Mouse (Mus musculus) inflammation-experienced regulatory T-cells, adult 6 months (primary cell): ENCODE measurements around the gene Vgll4. TPM values are rescaled to one million over a fixed set of nuclear protein-coding genes. Genes with fewer than 3 reads are reported as not detected.

Experiments
- ATAC-seq: one replicate; pipeline ENCODE4 v1.8.0; 2017
- polyA plus RNA-seq, 3 experiments: library from polyadenylated mRNA; unstranded; fragments of 100-300 nt; shearing (Covaris generic); gene quantifications; one replicate each; pipeline ENCODE4 v1.2.1; 2017

Gene Vgll4
- polyA plus RNA-seq, 3 experiments from 2014 or later: 118 to 183 (median 152) TPM

- ATAC-seq: no peak
Measured at GRCm38 (mm10) chr6:114972988-114973387, 3.2 kb upstream of the Vgll4 start.

GRCm38 (mm10) chr6:114970895-114971294 lies 1.1 kb upstream of the Vgll4 start:
- ATAC-seq: no peak

GRCm38 (mm10) chr6:114970386-114970785 lies 592 bp upstream of the Vgll4 start:
- no peak for ATAC-seq

- peak; percentile 27 for ATAC-seq
Measured at GRCm38 (mm10) chr6:114968361-114969212, 1.2 kb downstream of the Vgll4 start.

DNA sequence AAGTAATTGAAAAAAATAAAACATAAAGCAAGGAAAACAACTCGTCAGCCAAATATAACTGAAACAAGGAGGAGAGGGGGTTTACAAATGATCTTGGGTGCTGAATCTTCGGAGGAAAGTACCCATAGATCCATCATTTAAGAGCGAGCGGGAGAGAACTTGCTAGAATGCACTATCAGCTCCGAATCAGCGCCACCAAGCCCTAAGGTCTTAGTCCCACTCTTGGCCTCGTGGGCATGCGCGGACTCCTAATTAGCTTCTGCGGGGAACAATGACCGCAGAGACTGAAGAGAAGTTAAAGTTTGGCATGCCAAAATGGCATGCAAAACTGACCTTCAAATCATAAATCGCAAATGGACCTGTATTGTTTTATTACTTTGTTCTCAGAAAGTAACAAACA lies 2.2 kb downstream of the Vgll4 start:
- ATAC-seq: no peak

- ATAC-seq: no peak
Measured at GRCm38 (mm10) chr6:114966396-114967154, 3.2 kb downstream of the Vgll4 start.

- no peak for ATAC-seq
Measured at GRCm38 (mm10) chr6:114965802-114966201, 4.0 kb downstream of the Vgll4 start.

- no peak for ATAC-seq
Measured at GRCm38 (mm10) chr6:114965396-114965795, 4.4 kb downstream of the Vgll4 start.

DNA sequence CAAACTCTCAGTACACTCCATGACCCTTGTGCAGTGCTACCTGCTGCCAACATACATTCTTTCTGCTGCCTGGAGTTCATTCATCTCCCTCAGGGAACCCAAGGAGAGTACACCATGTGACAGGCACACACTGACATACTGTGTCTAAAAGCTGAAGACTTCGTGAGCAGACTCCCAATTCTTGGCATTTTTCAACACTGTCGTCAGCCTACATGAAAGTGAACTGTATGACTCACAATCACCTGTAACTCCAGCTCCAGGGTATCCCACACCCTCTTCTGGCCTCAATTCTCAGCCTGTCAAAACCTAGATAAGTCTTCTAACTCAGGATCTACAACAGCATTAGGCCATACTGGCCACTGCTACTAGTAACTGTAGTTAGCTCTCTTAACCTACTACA lies 5.6 kb downstream of the Vgll4 start:
- no peak for ATAC-seq

DNA sequence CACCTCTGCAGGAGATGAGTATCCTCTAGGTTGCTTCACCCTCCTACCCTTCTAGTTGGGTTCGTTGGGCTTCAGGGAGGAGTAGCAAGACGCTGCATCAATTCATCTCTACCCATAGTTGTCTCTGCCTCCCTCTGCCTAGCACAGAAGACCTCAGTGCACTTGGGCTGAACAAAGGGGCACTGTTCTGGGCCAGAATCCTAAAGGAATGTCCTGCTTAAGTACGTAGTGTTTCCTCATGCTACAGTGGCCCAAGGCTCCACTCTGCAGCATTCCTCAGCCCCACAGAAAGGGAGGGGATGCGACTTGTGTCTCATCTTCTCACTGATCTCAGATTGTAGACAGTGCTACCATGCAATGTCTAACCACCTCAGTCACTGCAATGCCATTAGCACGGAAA lies 6.2 kb downstream of the Vgll4 start:
- ATAC-seq: no peak

- no peak for ATAC-seq
Measured at GRCm38 (mm10) chr6:114961276-114962068, 8.3 kb downstream of the Vgll4 start.

DNA sequence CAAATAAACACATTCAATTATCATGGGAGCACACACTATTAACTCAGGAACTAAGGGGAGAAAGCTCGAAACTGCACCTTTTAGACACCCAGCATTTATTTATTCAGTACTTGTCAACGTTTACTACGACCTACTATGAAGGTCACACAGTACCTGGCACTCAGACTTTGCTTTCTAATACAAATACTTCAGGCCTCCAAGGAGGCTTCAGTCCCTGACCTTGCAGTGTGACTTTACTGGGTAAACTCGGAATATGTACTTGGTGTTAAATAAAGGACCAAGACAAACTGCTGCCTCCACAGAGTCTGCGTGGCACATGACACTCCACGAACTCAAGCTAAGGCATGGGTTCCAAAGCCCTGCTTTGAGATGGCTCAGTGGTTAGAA lies 10.8 kb downstream of the Vgll4 start:
- no peak for ATAC-seq

GRCm38 (mm10) chr6:114958249-114959011 lies 11.4 kb downstream of the Vgll4 start:
- no peak for ATAC-seq

- no peak for ATAC-seq
Measured at GRCm38 (mm10) chr6:114957756-114958155, 12.0 kb downstream of the Vgll4 start.

- no peak for ATAC-seq
Measured at GRCm38 (mm10) chr6:114954496-114954895, 15.3 kb downstream of the Vgll4 start.

DNA sequence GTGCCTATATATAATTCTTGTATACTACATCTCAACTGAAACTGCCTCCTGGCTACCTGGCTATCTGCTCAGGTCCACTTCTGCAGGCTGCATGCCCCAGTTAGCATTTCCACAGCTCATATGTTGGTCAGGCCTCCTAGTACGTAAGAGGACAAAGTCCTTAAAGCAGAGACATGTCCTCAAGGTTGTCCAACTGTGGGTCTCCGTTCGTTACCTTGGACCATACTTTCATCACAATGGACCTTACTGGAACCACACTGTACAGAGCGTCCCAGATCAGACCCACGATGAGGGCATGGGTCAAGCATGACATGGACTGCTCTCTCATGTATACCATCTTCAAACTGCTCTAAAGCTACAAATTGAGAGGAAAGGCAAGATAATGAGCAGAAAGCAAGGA lies 16.2 kb downstream of the Vgll4 start:
- ATAC-seq: no peak

DNA sequence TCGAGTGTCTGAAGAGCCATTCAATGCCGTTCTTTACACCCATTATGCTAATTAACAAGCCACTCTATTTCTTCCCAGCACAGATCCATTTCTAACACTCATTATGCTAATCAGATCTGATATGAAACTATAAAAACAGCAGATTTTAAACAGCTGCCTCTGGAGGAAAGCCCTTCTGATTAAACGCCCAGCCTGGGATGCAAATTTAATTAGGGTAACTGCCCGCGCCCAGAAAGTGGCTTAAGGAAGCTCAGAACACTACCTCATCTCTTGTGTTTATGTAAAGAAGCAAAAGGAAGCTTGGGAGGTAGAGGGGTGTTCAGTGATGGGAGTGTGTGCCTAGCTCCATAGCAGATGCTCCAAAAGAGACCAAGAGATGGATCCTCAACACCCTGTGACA lies 17.4 kb downstream of the Vgll4 start:
- ATAC-seq: no peak

DNA sequence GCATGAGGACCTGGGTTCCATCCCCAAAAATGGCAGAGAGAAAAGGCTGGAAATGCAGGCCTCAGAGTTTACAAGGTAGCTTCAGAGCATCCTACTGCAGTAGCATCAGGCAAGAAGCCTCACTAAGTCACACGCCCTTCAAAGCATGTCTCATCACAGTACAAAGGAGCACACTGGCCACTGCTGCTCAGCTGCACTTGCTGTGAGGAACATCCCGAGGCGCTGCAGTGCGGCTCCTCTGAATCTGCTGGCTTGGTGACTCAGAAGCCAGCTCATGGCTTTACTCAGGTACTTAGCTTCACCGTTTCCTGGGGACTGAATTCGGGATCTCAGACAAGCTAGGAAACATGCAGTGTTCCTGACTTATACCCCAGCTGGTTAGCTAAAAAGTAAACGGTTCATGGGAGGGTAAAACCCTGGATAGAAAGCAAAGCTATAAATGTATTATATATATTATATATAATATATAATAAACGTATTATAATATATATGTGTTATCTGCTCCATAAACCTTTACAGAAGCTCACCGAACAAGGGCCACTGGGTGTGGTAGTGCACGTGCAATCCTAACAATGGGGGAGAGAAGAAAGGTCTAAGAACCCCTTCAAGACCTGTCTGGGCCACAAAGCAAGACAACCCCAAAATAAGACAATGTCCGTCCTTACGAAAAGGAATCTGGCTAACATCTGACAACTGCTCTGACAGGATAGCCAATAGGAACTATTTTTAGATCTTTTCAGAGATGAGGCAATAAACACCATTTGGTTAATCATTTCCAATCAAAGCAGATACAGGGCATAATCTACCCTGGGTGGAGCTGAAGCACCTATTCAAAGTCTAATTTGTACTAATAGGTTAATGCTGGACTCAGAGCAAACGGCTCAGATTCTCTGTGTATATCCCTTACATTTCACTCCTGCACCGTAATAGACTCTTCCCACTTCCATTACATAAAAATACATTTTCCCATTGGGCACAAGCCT lies 25.0 kb downstream of the Vgll4 start:
- no peak for ATAC-seq

DNA sequence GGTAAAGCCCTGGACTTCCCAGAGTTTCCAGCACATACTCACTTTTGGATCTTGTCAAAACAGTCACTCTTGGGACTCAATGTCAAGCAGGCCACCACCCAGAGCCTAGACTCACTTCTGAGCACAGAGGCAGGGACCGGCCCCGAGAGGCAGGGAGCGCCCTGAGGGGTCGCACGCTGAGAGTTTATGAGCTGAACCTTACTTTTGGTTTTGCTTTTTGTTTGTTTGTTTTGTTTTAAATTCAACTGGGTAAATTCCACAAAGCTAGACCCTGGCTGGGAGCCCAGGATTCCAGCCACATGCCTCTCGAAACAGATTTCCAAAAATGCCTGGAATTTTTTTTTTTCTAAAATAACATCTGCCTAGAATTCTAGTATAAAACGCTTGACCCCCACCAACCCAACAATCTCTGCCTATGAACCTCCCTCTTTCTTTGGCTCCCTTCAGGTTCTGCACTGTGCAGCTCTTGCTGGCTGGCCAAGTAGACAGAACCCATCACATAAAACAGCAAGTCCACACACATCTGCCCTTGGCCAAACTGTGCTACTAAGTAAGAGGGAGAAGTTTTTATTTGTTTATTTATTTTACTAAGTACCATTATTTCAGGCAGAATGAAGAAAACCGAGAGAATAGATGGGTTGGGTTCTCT lies 28.5 kb downstream of the Vgll4 start:
- ATAC-seq: no peak

GRCm38 (mm10) chr6:114939666-114940065 lies 30.1 kb downstream of the Vgll4 start:
- no peak for ATAC-seq

- no peak for ATAC-seq
Measured at GRCm38 (mm10) chr6:114936941-114937313, 32.9 kb downstream of the Vgll4 start.
